Mouse (Mus musculus) G1E (cell line): Measurements from ENCODE around the gene Hivep3.

ENCODE experiments used
- CTCF ChIP-seq: IDR thresholded peaks from 2 replicates; pipeline ENCODE4 v1.5.1; 2012; ENCODE audit warnings: low read depth, low read length, inconsistent platforms, mixed read lengths
- GATA1 ChIP-seq: IDR thresholded peaks from 2 replicates; pipeline ENCODE4 v1.6.1; 2012; ENCODE audit warnings: borderline replicate concordance, low read length, inconsistent platforms, mixed read lengths
- GATA2 ChIP-seq: IDR thresholded peaks from 2 replicates; pipeline ENCODE4 v1.6.1; 2012; ENCODE audit warnings: low read depth, low read length, inconsistent platforms, borderline replicate concordance
- POLR2AphosphoS5 ChIP-seq: IDR thresholded peaks from 2 replicates; pipeline ENCODE4 v1.6.1; 2012; ENCODE audit warnings: low read depth, low read length, inconsistent platforms; ENCODE audit not compliant: insufficient replicate concordance
- TAL1 ChIP-seq: conservative IDR thresholded peaks from 2 replicates; pipeline ENCODE4 v1.6.1; 2012; ENCODE audit warnings: low read depth, low read length, inconsistent platforms, mixed read lengths

DNA sequence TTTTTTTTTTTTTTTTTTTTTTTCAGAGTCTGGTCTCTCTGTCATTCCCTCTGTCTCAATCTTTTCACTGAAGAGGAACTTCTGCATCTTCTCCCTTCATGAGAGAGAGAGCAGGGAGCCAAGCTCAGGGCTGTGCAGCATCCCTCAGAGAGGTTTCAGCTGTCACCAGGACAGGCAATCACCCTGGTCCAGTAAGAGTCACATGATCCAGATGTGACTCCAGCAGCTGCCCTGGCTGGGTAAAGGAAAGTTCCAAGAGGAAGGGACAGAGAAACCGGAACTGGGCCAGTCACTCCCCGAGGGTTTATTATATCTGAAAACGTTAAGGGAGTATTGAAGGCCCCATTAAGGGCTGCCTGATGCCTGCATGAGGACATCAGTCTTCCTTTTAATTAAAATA is 25.8 kb upstream of the Hivep3 start:
- TF ChIP-seq CTCF (no peak), GATA1 (no peak), POLR2AphosphoS5 (no peak), TAL1 (no peak), GATA2 (no peak)
